Mouse (Mus musculus): ENCODE results near the gene Exo5. TPM values are rescaled to one million over a fixed set of nuclear protein-coding genes. Genes with fewer than 3 reads are reported as not detected.

Exo5 gene
- total RNA-seq, 1 experiment from 2014 or later, result 6.7 TPM

DNA sequence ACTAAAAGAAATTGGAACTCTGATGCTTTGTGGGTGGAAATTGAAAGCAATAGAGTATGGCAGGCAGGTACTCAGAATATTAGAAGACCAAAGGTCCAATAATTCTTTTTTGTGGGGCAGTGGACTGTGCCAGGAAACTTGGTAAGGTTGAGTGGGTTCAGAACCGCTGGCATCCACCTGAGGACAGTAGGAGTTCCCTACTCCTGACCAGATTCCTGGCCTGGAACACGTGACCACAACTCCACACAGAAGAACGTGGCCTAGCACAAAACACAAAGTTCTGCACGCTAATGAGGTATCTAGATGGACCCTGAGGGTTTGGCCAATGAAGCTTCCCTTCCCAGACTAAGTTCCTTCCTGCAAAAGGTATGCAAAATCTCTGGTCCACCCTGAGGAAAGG, 12.0 kb downstream of the Exo5 start:
- no peak for ATAC-seq (replicated peaks; ENCODE audit: insufficient number of reproducible peaks, low FRiP score, low TSS enrichment, poor library complexity, severe bottlenecking)

GRCm38 (mm10) chr4:120911086-120911485, 13.7 kb downstream of the Exo5 start:
- ATAC-seq (replicated peaks; ENCODE audit: insufficient number of reproducible peaks, low FRiP score, low TSS enrichment, poor library complexity, severe bottlenecking), result no peak

- peak; percentile 77 for ATAC-seq (replicated peaks; ENCODE audit: insufficient number of reproducible peaks, low FRiP score, low TSS enrichment, poor library complexity, severe bottlenecking)
These were observed 15.2 kb downstream of the Exo5 start for GRCm38 (mm10) chr4:120909558-120910150.

- ATAC-seq (replicated peaks; ENCODE audit: insufficient number of reproducible peaks, low FRiP score, low TSS enrichment, poor library complexity, severe bottlenecking), result no peak
These were observed 19.2 kb downstream of the Exo5 start for GRCm38 (mm10) chr4:120905644-120906043.

DNA sequence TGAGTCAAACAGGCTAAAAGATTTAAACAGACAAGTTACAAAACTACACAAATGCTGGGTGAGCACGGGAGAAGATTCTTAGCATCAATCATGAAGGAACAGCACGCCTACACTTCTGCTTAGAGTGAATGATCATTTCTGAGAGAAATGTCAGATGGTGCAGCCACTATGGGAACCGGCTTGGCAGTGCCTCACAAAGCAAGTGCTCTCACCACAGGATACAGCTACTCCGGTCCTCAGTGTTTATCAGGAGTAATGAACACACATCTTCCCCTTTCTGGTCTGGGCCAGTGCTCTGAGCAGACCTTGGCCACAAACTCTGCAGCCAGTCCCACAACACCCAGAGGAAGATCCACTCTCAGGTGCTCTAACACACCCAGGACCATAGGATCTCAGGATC, 20.3 kb downstream of the Exo5 start:
- ATAC-seq (replicated peaks; ENCODE audit: insufficient number of reproducible peaks, low FRiP score, low TSS enrichment, poor library complexity, severe bottlenecking), result no peak

- ATAC-seq (replicated peaks; ENCODE audit: insufficient number of reproducible peaks, low FRiP score, low TSS enrichment, poor library complexity, severe bottlenecking), result no peak
These were observed 28.8 kb downstream of the Exo5 start for GRCm38 (mm10) chr4:120895810-120896584.

- no peak for ATAC-seq (replicated peaks; ENCODE audit: insufficient number of reproducible peaks, low FRiP score, low TSS enrichment, poor library complexity, severe bottlenecking)
These were observed 29.6 kb downstream of the Exo5 start for GRCm38 (mm10) chr4:120895226-120895625.

DNA sequence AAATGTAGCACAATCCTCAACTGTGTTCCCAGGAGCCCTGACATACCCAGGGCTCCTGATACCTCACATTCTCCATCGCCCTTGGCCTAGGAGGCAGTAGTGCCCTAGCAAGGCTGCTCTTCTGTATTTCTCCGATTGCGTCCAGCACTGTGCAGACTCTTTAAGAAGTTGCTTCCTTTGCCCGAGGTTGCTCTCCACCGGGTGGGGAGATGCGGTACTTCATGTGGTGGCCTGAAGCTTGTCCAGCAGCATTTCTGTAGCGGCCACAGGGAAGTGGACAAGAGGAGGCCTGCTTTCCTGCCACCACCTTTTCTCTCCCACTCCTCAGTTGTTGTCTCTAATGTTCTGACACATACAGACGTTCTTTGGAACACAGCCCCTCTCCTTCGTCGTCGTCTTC, 30.2 kb downstream of the Exo5 start:
- ATAC-seq (replicated peaks; ENCODE audit: insufficient number of reproducible peaks, low FRiP score, low TSS enrichment, poor library complexity, severe bottlenecking), result no peak

- no peak for ATAC-seq (replicated peaks; ENCODE audit: insufficient number of reproducible peaks, low FRiP score, low TSS enrichment, poor library complexity, severe bottlenecking)
These were observed 31.0 kb downstream of the Exo5 start for GRCm38 (mm10) chr4:120893656-120894401.

DNA sequence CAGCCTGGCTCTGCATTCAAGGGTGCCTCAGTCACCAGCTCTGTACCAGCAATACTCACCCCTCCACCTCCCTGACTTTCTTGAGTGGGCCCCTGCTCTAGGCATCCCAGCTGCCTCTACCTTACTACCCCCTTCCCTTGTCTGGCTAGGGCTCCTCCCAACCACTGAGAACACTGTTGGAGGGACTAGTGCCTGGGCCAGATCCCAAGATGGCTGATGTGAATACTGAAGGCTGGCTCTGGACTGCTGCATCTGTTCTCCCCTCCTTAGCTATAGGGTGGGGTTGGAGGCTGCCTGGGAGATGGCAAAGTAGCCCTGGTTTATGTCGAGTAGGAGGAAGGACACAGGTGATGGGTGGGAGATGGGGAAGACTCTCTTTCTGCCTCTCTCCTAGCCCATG, 32.3 kb downstream of the Exo5 start:
- no peak for ATAC-seq (replicated peaks; ENCODE audit: insufficient number of reproducible peaks, low FRiP score, low TSS enrichment, poor library complexity, severe bottlenecking)

DNA sequence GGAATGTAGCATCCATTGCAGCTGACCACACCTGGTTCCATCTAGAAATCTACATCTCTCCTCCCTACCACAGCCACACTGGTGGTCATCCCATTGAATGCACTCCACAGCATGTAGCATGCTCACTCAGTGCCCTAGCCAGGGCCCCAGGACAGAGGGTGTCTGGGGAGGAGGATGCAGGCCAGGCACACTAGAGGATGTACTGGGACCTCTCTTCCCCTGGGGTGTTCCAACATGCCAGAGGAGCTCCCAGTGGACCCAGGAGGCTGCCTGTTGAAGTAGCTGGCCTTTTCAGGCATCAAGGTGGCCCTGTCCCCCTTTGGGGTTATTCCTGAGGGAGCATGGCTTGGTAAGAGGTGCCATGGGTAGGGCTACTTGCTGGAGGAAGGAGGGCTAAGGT, 32.9 kb downstream of the Exo5 start:
- ATAC-seq (replicated peaks; ENCODE audit: insufficient number of reproducible peaks, low FRiP score, low TSS enrichment, poor library complexity, severe bottlenecking), result no peak

GRCm38 (mm10) chr4:120890754-120891440, 33.9 kb downstream of the Exo5 start:
- ATAC-seq (replicated peaks; ENCODE audit: insufficient number of reproducible peaks, low FRiP score, low TSS enrichment, poor library complexity, severe bottlenecking), result no peak

DNA sequence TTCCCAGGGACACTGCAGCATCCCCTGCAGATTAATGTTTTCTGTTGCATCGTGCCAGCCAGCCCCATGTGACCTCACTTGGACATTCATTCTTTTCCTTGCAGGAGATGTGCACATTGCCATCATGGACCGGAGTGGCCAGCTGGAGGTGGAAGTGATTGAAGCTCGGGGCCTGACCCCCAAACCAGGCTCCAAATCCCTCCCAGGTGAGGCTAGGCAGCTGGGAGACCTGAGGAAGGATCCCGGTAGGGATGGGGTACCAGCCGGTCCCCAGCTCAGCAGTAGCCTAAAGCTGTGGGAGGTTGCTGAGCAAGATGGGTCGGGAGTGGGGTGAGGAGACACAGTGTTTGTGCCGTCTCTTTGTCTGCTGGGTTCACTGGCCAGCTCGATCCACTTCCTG, 35.9 kb downstream of the Exo5 start:
- no peak for ATAC-seq (replicated peaks; ENCODE audit: insufficient number of reproducible peaks, low FRiP score, low TSS enrichment, poor library complexity, severe bottlenecking)

- ATAC-seq (replicated peaks; ENCODE audit: insufficient number of reproducible peaks, low FRiP score, low TSS enrichment, poor library complexity, severe bottlenecking), result peak; percentile 70
These were observed 37.3 kb downstream of the Exo5 start for GRCm38 (mm10) chr4:120887381-120888112.

DNA sequence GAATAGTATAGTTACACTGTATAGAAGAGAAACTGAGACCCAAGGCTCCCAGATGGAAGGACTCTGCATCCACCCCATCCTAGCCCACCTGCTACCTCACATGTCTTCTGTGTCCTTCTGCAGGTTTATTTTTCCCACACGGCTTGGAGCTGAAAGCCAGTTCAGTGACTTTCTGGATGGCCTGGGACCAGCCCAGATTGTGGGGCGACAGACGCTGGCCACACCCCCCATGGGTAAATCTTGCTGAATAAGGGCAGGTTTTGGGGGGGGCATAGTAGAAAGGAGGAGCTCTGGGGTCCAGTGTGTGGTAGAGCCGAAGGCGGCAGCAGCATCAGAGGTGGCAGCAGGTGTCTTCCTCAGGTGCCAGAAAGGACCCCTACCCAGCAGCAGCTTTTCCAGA, 38.0 kb downstream of the Exo5 start:
- no peak for ATAC-seq (replicated peaks; ENCODE audit: insufficient number of reproducible peaks, low FRiP score, low TSS enrichment, poor library complexity, severe bottlenecking)

DNA sequence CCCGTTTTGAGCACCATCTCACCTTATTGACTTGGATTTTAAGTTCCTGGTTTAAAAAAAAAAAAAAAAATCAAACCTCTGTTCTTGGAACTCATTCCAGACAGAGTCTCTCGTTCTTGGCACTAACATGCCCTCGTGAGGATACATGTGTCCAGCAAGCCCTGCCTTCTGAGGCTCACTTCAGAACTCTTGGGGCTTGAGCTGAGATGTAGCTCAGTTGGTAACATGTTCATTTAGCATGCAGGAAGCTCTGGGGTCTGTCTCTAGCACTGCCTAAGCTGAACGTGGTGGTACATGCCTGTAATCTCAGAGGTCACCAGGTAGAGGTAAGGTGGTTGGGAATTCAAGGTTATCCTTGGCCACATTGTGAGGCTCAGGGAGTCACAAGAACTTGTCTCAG, 38.7 kb downstream of the Exo5 start:
- no peak for ATAC-seq (replicated peaks; ENCODE audit: insufficient number of reproducible peaks, low FRiP score, low TSS enrichment, poor library complexity, severe bottlenecking)

DNA sequence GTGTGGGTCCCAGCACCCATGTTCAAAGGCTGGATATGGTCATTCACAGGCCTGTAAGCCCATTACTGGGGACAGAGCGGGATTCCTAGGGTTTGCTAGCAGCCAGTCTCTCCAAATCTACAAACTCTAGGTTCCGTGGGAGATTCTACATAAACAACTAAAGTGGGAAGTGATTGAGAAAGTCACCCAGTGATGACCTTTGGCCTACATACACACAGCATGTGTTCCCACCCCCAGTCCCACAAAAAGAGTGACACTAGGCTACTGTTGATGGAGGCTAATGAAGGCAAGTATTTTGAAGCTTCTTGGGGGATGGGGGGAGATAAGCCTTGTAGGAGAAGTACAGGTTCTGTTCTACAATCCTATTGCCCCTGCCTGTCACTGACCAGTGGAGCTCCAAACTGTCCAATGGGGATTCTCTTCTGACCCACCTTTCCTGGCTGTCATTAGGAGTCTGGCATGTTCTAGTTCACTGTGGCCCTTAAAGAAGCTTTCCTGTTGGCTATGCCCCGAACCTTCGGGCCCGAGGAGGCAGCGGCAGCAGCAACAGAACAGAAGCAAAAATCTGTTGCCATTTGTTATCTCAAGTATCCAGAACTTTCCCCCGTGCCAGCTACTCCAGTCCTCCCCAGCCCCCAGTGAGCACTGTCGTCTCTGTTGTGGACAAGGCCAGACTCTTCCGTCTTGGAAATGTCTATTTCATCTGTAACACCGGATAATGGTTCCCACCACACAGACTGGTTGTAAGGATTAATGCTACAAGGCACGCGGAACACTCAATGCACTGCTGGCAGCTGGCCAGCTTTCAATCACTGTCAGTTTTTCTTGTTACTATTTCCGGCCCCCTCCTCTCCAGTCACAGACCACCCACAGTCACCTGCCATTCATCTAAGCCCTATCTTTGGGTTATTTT, 39.4 kb downstream of the Exo5 start:
- ATAC-seq (replicated peaks; ENCODE audit: insufficient number of reproducible peaks, low FRiP score, low TSS enrichment, poor library complexity, severe bottlenecking), result no peak; the same call in 1 of the 2 replicates

Measured in monocyte, adult 5-6 weeks (primary cell).